Mouse (Mus musculus): ENCODE measurements at regions not wholly inside any gene's neighbourhood (a gene's known extent, or its start where the extent isn't known, plus 50 kb on each side); places are given as distances from the start of the nearest gene placed in this dataset.

GRCm38 (mm10) chr12:27102996-27103395 lies 239.4 kb downstream of the Sox11 start:
- ATAC-seq (replicated peaks; ENCODE audit: insufficient number of reproducible peaks, low FRiP score, low TSS enrichment, low read depth): no peak
- Histone ChIP-seq H3K4me3 (ENCODE audit: low read depth, low read length) (no peak overlapping the region), H3K36me3 (replicated peaks; ENCODE audit: control insufficient read depth, insufficient read depth, low read depth, low read length) (no peaks in the 10 kb centered on the region), H3K4me2 (ENCODE audit: low read depth, low read length) (no peak overlapping the region), H3K9me3 (replicated peaks; ENCODE audit: control insufficient read depth, low read length) (no peaks in the 10 kb centered on the region), H3K9ac (replicated peaks; ENCODE audit: low read length) (no peak overlapping the region), H3K4me1 (ENCODE audit: control insufficient read depth, insufficient read depth, low read length) (no peaks in the 10 kb centered on the region), H3K27me3 (ENCODE audit: control insufficient read depth, insufficient read depth, low read length) (no peaks in the 10 kb centered on the region), H3K27ac (replicated peaks; ENCODE audit: low read depth, low read length) (no peak overlapping the region)
- 91% methylated on average over 2 of the region's 2 CpGs for WGBS
- no peak for DNase-seq (ENCODE audit: low spot score)

DNA sequence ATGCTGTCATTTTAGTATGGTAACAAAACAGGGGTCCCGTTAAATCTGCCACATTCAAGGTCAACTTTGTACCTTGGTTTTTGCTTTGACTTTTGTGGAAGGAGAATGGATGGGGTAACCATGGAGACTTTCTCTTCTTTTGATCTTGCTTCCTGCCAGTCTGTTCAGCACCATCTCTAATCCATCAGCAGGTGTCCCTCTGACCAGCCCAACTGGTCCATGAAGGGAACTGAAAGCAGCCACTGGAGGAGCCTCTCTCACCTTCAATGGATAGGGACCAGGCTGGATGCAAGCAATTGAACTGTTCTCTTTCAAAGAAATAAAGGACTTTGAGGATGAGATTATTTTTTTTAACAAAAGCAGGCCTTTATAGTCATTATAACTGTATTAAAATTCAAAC lies 253.2 kb downstream of the Sox11 start:
- no peak overlapping the region for H3K4me2 ChIP-seq (ENCODE audit: low read depth, low read length)
- no peaks in the 10 kb centered on the region for H3K9me3 ChIP-seq (replicated peaks; ENCODE audit: control insufficient read depth, low read length)
- WGBS: 77% methylated on average over 1 of the region's 1 CpGs
- no peaks in the 10 kb centered on the region for H3K36me3 ChIP-seq (replicated peaks; ENCODE audit: control insufficient read depth, insufficient read depth, low read depth, low read length)
- ATAC-seq (replicated peaks; ENCODE audit: insufficient number of reproducible peaks, low FRiP score, low TSS enrichment, low read depth): no peak
- DNase-seq (ENCODE audit: low spot score): no peak
- no peak overlapping the region for H3K27ac ChIP-seq (replicated peaks; ENCODE audit: low read depth, low read length)
- no peak overlapping the region for H3K9ac ChIP-seq (replicated peaks; ENCODE audit: low read length)
- no peaks in the 10 kb centered on the region for H3K4me1 ChIP-seq (ENCODE audit: control insufficient read depth, insufficient read depth, low read length)
- no peaks in the 10 kb centered on the region for H3K27me3 ChIP-seq (ENCODE audit: control insufficient read depth, insufficient read depth, low read length)
- H3K4me3 ChIP-seq (ENCODE audit: low read depth, low read length): no peak overlapping the region

GRCm38 (mm10) chr12:27085890-27086289 lies 256.5 kb downstream of the Sox11 start:
- no peak overlapping the region for H3K4me2 ChIP-seq (ENCODE audit: low read depth, low read length)
- 70% methylated on average over 2 of the region's 2 CpGs for WGBS
- no peak overlapping the region for H3K9ac ChIP-seq (replicated peaks; ENCODE audit: low read length)
- no peaks in the 10 kb centered on the region for H3K27me3 ChIP-seq (ENCODE audit: control insufficient read depth, insufficient read depth, low read length)
- no peaks in the 10 kb centered on the region for H3K9me3 ChIP-seq (replicated peaks; ENCODE audit: control insufficient read depth, low read length)
- no peaks in the 10 kb centered on the region for H3K4me1 ChIP-seq (ENCODE audit: control insufficient read depth, insufficient read depth, low read length)
- no peaks in the 10 kb centered on the region for H3K36me3 ChIP-seq (replicated peaks; ENCODE audit: control insufficient read depth, insufficient read depth, low read depth, low read length)
- no peak overlapping the region for H3K4me3 ChIP-seq (ENCODE audit: low read depth, low read length)
- H3K27ac ChIP-seq (replicated peaks; ENCODE audit: low read depth, low read length): no peak overlapping the region
- DNase-seq (ENCODE audit: low spot score) (no peak), ATAC-seq (replicated peaks; ENCODE audit: insufficient number of reproducible peaks, low FRiP score, low TSS enrichment, low read depth) (no peak)

GRCm38 (mm10) chr12:27083645-27084550 lies 258.5 kb downstream of the Sox11 start:
- ATAC-seq (replicated peaks; ENCODE audit: insufficient number of reproducible peaks, low FRiP score, low TSS enrichment, low read depth) (no peak), DNase-seq (ENCODE audit: low spot score) (no peak)
- H3K4me2 ChIP-seq (ENCODE audit: low read depth, low read length): no peak overlapping the region
- H3K9me3 ChIP-seq (replicated peaks; ENCODE audit: control insufficient read depth, low read length): no peaks in the 10 kb centered on the region
- H3K27me3 ChIP-seq (ENCODE audit: control insufficient read depth, insufficient read depth, low read length): no peaks in the 10 kb centered on the region
- H3K36me3 ChIP-seq (replicated peaks; ENCODE audit: control insufficient read depth, insufficient read depth, low read depth, low read length): no peaks in the 10 kb centered on the region
- no peak overlapping the region for H3K9ac ChIP-seq (replicated peaks; ENCODE audit: low read length)
- no peaks in the 10 kb centered on the region for H3K4me1 ChIP-seq (ENCODE audit: control insufficient read depth, insufficient read depth, low read length)
- H3K4me3 ChIP-seq (ENCODE audit: low read depth, low read length): no peak overlapping the region
- WGBS: 33% methylated on average over 4 of the region's 4 CpGs
- no peak overlapping the region for H3K27ac ChIP-seq (replicated peaks; ENCODE audit: low read depth, low read length)

GRCm38 (mm10) chr12:27083089-27083488 lies 259.3 kb downstream of the Sox11 start:
- H3K9me3 ChIP-seq (replicated peaks; ENCODE audit: control insufficient read depth, low read length): no peaks in the 10 kb centered on the region
- ATAC-seq (replicated peaks; ENCODE audit: insufficient number of reproducible peaks, low FRiP score, low TSS enrichment, low read depth): peak; percentile 64; the same call in 1 of the 2 replicates

DNA sequence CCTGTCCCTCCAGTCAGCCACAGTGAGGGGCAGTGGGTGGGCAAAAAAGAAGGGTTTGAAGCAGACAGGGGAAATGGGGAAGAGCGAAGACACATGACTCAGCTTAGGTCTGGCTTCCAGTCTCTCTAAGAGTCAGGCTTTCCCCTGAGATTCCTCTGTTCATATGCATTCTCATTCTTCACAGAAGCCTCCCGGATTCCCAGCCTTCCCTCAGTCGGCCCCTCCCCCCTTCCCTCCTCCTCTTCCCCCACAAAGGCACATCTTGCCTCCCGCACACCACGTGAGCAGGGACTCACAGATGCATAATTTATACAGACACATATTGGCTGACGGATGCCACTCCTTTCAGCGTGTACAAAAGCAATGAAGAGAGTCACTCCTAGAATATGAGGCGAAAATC lies 259.8 kb downstream of the Sox11 start:
- WGBS: 1% methylated on average over 8 of the region's 8 CpGs
- ATAC-seq (replicated peaks; ENCODE audit: insufficient number of reproducible peaks, low FRiP score, low TSS enrichment, low read depth): peak; percentile 84

More at GRCm38 (mm10) chr12:27083089-27083488, 259.3 kb downstream of the Sox11 start:
- WGBS: 2% methylated on average over 7 of the region's 8 CpGs
- H3K4me2 ChIP-seq (ENCODE audit: low read depth, low read length): peak overlapping the region; percentile 50
- peak overlapping the region; percentile 21; the same call in 1 of the 2 replicates for H3K4me3 ChIP-seq (ENCODE audit: low read depth, low read length)
- H3K36me3 ChIP-seq (replicated peaks; ENCODE audit: control insufficient read depth, insufficient read depth, low read depth, low read length): no peaks in the 10 kb centered on the region
- no peaks in the 10 kb centered on the region for H3K27me3 ChIP-seq (ENCODE audit: control insufficient read depth, insufficient read depth, low read length)
- H3K9ac ChIP-seq (replicated peaks; ENCODE audit: low read length): peak overlapping the region; percentile 35
- no peaks in the 10 kb centered on the region for H3K4me1 ChIP-seq (ENCODE audit: control insufficient read depth, insufficient read depth, low read length)
- H3K27ac ChIP-seq (replicated peaks; ENCODE audit: low read depth, low read length): peak overlapping the region; percentile 68
- no peak for DNase-seq (ENCODE audit: low spot score)

DNA sequence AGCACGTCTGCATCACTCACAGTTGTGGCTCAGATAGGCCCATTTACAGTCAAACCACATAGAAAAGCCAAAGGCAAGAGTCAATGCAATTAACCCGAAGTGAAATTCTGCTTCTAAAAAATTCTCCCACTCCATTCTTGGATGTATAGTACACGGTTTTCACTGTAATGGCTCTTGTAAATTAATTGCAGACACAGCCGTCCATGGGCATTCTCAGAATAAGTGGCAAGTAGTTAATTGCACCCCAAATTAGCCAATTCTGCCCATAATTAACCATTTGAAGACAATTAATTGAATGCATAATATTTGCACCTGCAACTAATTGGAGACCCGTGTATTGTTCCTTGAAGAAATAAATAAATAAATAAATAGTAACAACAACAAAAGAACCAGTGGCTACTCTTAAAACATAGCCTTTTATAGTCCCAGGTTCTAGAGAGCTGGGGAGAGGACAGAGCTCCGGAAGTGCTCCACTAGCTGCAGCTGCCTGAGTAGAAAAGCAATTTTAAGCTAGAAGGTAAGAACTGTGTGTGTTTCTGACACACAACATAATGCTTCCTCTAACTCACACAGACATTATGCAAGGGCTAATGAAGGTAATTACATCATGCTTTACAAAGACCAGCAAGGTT lies 266.2 kb downstream of the Sox11 start:
- no peak for DNase-seq (ENCODE audit: low spot score)
- H3K4me1 ChIP-seq (ENCODE audit: control insufficient read depth, insufficient read depth, low read length): no peaks in the 10 kb centered on the region
- H3K27me3 ChIP-seq (ENCODE audit: control insufficient read depth, insufficient read depth, low read length): no peaks in the 10 kb centered on the region
- WGBS: 52% methylated on average over 6 of the region's 6 CpGs
- H3K4me2 ChIP-seq (ENCODE audit: low read depth, low read length): no peak overlapping the region
- no peak for ATAC-seq (replicated peaks; ENCODE audit: insufficient number of reproducible peaks, low FRiP score, low TSS enrichment, low read depth)
- H3K36me3 ChIP-seq (replicated peaks; ENCODE audit: control insufficient read depth, insufficient read depth, low read depth, low read length): no peaks in the 10 kb centered on the region
- H3K9ac ChIP-seq (replicated peaks; ENCODE audit: low read length): no peak overlapping the region
- H3K4me3 ChIP-seq (ENCODE audit: low read depth, low read length): no peak overlapping the region
- no peaks in the 10 kb centered on the region for H3K9me3 ChIP-seq (replicated peaks; ENCODE audit: control insufficient read depth, low read length)
- H3K27ac ChIP-seq (replicated peaks; ENCODE audit: low read depth, low read length): no peak overlapping the region

More for the DNA sequence above, 259.8 kb downstream of the Sox11 start:
- Histone ChIP-seq H3K4me1 (ENCODE audit: control insufficient read depth, insufficient read depth, low read length) (no peaks in the 10 kb centered on the region), H3K9me3 (replicated peaks; ENCODE audit: control insufficient read depth, low read length) (no peaks in the 10 kb centered on the region), H3K27ac (replicated peaks; ENCODE audit: low read depth, low read length) (peak overlapping the region; percentile 68), H3K4me2 (ENCODE audit: low read depth, low read length) (peak overlapping the region; percentile 50), H3K9ac (replicated peaks; ENCODE audit: low read length) (peak overlapping the region; percentile 35), H3K4me3 (ENCODE audit: low read depth, low read length) (peak overlapping the region; percentile 21; the same call in 1 of the 2 replicates), H3K36me3 (replicated peaks; ENCODE audit: control insufficient read depth, insufficient read depth, low read depth, low read length) (no peaks in the 10 kb centered on the region), H3K27me3 (ENCODE audit: control insufficient read depth, insufficient read depth, low read length) (no peaks in the 10 kb centered on the region)
- DNase-seq (ENCODE audit: low spot score): peak; percentile 86

DNA sequence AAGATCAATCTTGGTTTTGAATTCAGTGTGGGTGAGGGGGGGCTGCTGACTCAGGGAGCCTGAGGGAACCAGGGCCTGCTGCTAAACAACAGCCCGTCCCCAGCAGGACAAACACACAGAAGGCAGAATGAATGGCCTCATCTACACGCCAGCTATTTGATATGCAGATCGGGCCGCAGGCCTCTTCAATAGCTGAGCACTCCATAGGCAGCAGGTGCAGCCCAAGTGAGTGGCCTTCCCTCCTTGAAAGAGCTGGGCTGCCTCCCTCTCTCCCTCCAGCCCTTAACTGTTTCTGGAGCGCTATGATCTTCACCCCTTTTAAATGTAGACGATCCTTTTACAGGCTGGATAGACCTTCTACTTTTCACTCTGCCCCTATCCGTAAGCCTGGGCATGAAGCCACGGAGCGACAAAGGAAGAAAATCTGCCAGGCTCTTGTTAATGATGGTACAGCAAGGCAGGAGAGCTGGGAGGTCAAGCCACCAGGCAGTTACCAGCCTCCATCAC lies 277.3 kb downstream of the Sox11 start:
- no peaks in the 10 kb centered on the region for H3K36me3 ChIP-seq (replicated peaks; ENCODE audit: control insufficient read depth, insufficient read depth, low read depth, low read length)
- no peak overlapping the region for H3K4me3 ChIP-seq (ENCODE audit: low read depth, low read length)
- H3K4me2 ChIP-seq (ENCODE audit: low read depth, low read length): no peak overlapping the region
- no peaks in the 10 kb centered on the region for H3K27me3 ChIP-seq (ENCODE audit: control insufficient read depth, insufficient read depth, low read length)
- no peaks in the 10 kb centered on the region; the same call in 1 of the 2 replicates for H3K4me1 ChIP-seq (ENCODE audit: control insufficient read depth, insufficient read depth, low read length)
- H3K9me3 ChIP-seq (replicated peaks; ENCODE audit: control insufficient read depth, low read length): no peaks in the 10 kb centered on the region
- WGBS: 33% methylated on average over 9 of the region's 9 CpGs
- H3K27ac ChIP-seq (replicated peaks; ENCODE audit: low read depth, low read length): no peak overlapping the region
- no peak overlapping the region for H3K9ac ChIP-seq (replicated peaks; ENCODE audit: low read length)
- no peak for DNase-seq (ENCODE audit: low spot score)
- peak; percentile 80 for ATAC-seq (replicated peaks; ENCODE audit: insufficient number of reproducible peaks, low FRiP score, low TSS enrichment, low read depth)
